Mouse (Mus musculus) olfactory bulb, adult 2 months (tissue): Measurements from ENCODE around the gene Atp1b2.

Source experiments
- CTCF ChIP-seq: fragments of 200-500 bp; IDR thresholded peaks from 2 replicates; pipeline ENCODE4 v1.5.1; 2012; ENCODE audit warnings: low read depth, mild to moderate bottlenecking, low read length, moderate library complexity; ENCODE audit not compliant: insufficient read depth
- POLR2A ChIP-seq: fragments of 200-500 bp; IDR thresholded peaks from 2 replicates; pipeline ENCODE4 v1.6.1; 2012; ENCODE audit warnings: mild to moderate bottlenecking, low read depth, low read length, moderate library complexity; ENCODE audit not compliant: insufficient read depth

DNA sequence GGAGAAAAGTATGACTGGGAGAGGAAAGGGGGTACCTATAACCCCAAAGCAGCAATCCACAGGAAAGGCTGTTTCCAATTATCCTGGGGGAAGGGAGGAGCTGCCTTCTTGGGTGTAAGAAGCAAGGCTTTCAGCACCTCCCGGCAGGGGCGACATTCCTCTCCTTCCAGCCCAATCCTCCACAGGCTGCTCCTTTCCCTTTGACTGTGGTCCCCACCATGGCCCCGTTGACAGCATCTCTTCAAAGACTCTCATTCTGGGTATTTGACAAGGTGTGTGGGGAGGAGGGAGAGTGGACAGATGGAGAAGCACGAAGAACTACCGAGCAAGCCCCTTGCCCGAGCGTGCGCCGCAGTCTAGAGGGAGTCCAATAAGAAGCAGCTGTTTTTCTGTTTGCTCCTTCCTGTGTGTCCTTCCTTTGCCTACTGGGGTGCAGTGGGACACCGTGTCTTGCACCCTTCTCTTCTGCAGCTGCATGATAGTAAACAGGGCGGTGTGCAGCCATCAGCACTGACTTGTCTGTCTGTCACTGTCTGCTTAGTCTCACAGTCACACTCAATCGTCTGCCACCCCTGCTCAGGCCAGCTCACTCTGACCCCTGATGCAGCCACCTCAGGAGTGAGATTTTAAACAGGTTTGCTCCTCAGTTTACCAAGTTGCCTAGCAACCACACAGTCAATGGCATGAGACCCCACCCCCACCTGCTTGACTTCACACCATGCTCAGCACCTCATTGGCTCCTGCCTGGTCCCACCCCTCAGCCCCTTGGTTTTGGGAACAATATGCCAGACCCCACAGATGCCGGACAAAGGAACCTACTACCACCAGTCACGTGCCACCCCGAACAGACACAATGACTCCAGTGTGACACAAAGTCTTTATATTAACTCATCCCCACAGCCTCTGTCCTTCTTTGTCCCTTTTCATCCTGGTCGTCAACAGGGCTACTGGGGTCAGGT is 44.6 kb downstream of the Atp1b2 start:
- TF ChIP-seq CTCF (no peak), POLR2A (no peak)
